Mouse (Mus musculus) E14TG2a.4 (cell line): ENCODE measurements at regions not wholly inside any gene's neighbourhood (a gene's known extent, or its start where the extent isn't known, plus 50 kb on each side); places are given as distances from the start of the nearest gene placed in this dataset.

Experiments
- CTCF ChIP-seq: conservative IDR thresholded peaks from 2 replicates; pipeline ENCODE4 v1.5.1; 2014; ENCODE audit warnings: low read length
- NANOG ChIP-seq: IDR thresholded peaks from 2 replicates; pipeline ENCODE4 v1.6.1; 2014; ENCODE audit warnings: borderline replicate concordance, low read length, mixed read lengths

GRCm38 (mm10) chr10:96806579-96806978, 189.8 kb downstream of the Btg1 start:
- TF ChIP-seq CTCF, result no peak
- TF ChIP-seq NANOG, result no peak
